Mouse (Mus musculus) small intestine, adult 2 months (tissue): ENCODE data around the gene Tkt. TPM values are rescaled to one million over a fixed set of nuclear protein-coding genes. Genes with fewer than 3 reads are reported as not detected.

Experiments
- H3K27ac ChIP-seq: fragments of 200-500 bp; 2 replicates; pipeline ENCODE4 v1.5.1; 2012; ENCODE audit warnings: low read depth, low read length, control low read depth, inconsistent platforms; ENCODE audit not compliant: insufficient read depth
- H3K27me3 ChIP-seq: fragments of 200-500 bp; 2 replicates; pipeline ENCODE4 v1.6.1; 2012; ENCODE audit warnings: mild to moderate bottlenecking, moderate library complexity, low read length, inconsistent platforms; ENCODE audit not compliant: control insufficient read depth, insufficient read depth
- H3K36me3 ChIP-seq: fragments of 200-500 bp; 2 replicates; pipeline ENCODE4 v1.6.1; 2012; ENCODE audit warnings: mild to moderate bottlenecking, low read length, control low read depth, inconsistent platforms; ENCODE audit not compliant: control insufficient read depth, insufficient read depth
- H3K4me1 ChIP-seq: fragments of 200-500 bp; 2 replicates; pipeline ENCODE4 v1.6.1; 2012; ENCODE audit warnings: low read length, inconsistent platforms, mixed read lengths; ENCODE audit not compliant: control insufficient read depth, insufficient read depth, insufficient read length
- H3K4me3 ChIP-seq: fragments of 200-500 bp; 2 replicates; pipeline ENCODE4 v1.5.1; 2012; ENCODE audit warnings: low read depth, mild to moderate bottlenecking, control low read depth, inconsistent platforms, low read length, moderate library complexity
- CTCF ChIP-seq: fragments of 200-500 bp; IDR thresholded peaks from 2 replicates; pipeline ENCODE4 v1.5.1; 2012; ENCODE audit warnings: low read depth, mild to moderate bottlenecking, control low read depth, inconsistent platforms, low read length, moderate library complexity, mixed read lengths; ENCODE audit not compliant: insufficient replicate concordance, insufficient read length; ENCODE audit errors: extremely low read depth
- POLR2A ChIP-seq: fragments of 200-500 bp; IDR thresholded peaks from 2 replicates; pipeline ENCODE4 v1.6.1; 2012; ENCODE audit warnings: low read depth, mild to moderate bottlenecking, control low read depth, inconsistent platforms, low read length, moderate library complexity
- WGBS: fragments of 180-500 bp; shearing (Covaris S2); methylation state at CpG from one replicate; pipeline ENCODE4 v1.1.7; 2018; 5-methylcytosine and 5-hydroxymethylcytosine counted together
- polyA plus RNA-seq: library from polyadenylated mRNA; depleted of rRNA; stranded (reverse); fragments of >200 nt; gene quantifications from 2 replicates; pipeline ENCODE4 v1.2.3, GENCODE M21; 2012

Gene Tkt
- polyA plus RNA-seq, 1 experiment, result 364 TPM

GRCm38 (mm10) chr14:30593279-30594091, 45.3 kb downstream of the Tkt start:
- H3K36me3 ChIP-seq, result peaks cover 29% of the 10 kb centered on the region
- 52% methylated on average over 11 of the region's 11 CpGs for WGBS
- H3K4me3 ChIP-seq, result no peak overlapping the region
- peaks cover 18% of the 10 kb centered on the region for H3K4me1 ChIP-seq
- TF ChIP-seq POLR2A, result no peak
- no peak for TF ChIP-seq CTCF
- no peaks in the 10 kb centered on the region for H3K27me3 ChIP-seq
- H3K27ac ChIP-seq, result peak overlapping the region; percentile 52

GRCm38 (mm10) chr14:30594092-30594695, 46.0 kb downstream of the Tkt start:
- Histone ChIP-seq H3K4me1 (peaks cover 18% of the 10 kb centered on the region), H3K36me3 (peaks cover 36% of the 10 kb centered on the region), H3K4me3 (no peak overlapping the region), H3K27ac (peak overlapping the region; percentile 52), H3K27me3 (no peaks in the 10 kb centered on the region)
- 87% methylated on average over 7 of the region's 7 CpGs for WGBS
- no peak for TF ChIP-seq POLR2A

GRCm38 (mm10) chr14:30595576-30596313, 47.6 kb downstream of the Tkt start:
- peaks cover 18% of the 10 kb centered on the region for H3K4me1 ChIP-seq
- H3K27me3 ChIP-seq, result no peaks in the 10 kb centered on the region
- H3K4me3 ChIP-seq, result no peak overlapping the region
- TF ChIP-seq POLR2A, result no peak
- no peak for TF ChIP-seq CTCF
- 66% methylated on average over 8 of the region's 8 CpGs for WGBS
- peaks cover 49% of the 10 kb centered on the region for H3K36me3 ChIP-seq
- H3K27ac ChIP-seq, result no peak overlapping the region

- no peak overlapping the region for H3K4me3 ChIP-seq
Observed at GRCm38 (mm10) chr14:30596407-30596806, 48.2 kb downstream of the Tkt start.

GRCm38 (mm10) chr14:30597142-30597541, 49.0 kb downstream of the Tkt start:
- Histone ChIP-seq H3K27me3 (no peaks in the 10 kb centered on the region), H3K36me3 (peaks cover 63% of the 10 kb centered on the region), H3K4me1 (peaks cover 18% of the 10 kb centered on the region), H3K4me3 (no peak overlapping the region), H3K27ac (no peak overlapping the region)
- TF ChIP-seq CTCF (no peak), POLR2A (no peak)
- WGBS, result 25% methylated on average over 2 of the region's 2 CpGs

More at GRCm38 (mm10) chr14:30596407-30596806, 48.2 kb downstream of the Tkt start:
- H3K36me3 ChIP-seq, result peaks cover 56% of the 10 kb centered on the region
- H3K27ac ChIP-seq, result no peak overlapping the region
- H3K4me1 ChIP-seq, result peaks cover 18% of the 10 kb centered on the region
- no peaks in the 10 kb centered on the region for H3K27me3 ChIP-seq
- no peak for TF ChIP-seq CTCF
- TF ChIP-seq POLR2A, result no peak
- 30% methylated on average over 3 of the region's 3 CpGs for WGBS

- H3K4me3 ChIP-seq, result no peak overlapping the region
- no peak for TF ChIP-seq POLR2A
- TF ChIP-seq CTCF, result no peak
Observed at GRCm38 (mm10) chr14:30606817-30607216, 58.7 kb downstream of the Tkt start.

GRCm38 (mm10) chr14:30607696-30608095, 59.5 kb downstream of the Tkt start:
- no peaks in the 10 kb centered on the region for H3K27me3 ChIP-seq
- H3K4me1 ChIP-seq, result peaks cover 19% of the 10 kb centered on the region
- H3K27ac ChIP-seq, result peak overlapping the region; percentile 67
- peaks cover 52% of the 10 kb centered on the region for H3K36me3 ChIP-seq
- no peak for TF ChIP-seq POLR2A
- TF ChIP-seq CTCF, result no peak
- H3K4me3 ChIP-seq, result no peak overlapping the region
- WGBS, result 58% methylated on average over 4 of the region's 4 CpGs

More at GRCm38 (mm10) chr14:30606817-30607216, 58.7 kb downstream of the Tkt start:
- Histone ChIP-seq H3K27ac (no peak overlapping the region), H3K27me3 (no peaks in the 10 kb centered on the region), H3K4me1 (peaks cover 10% of the 10 kb centered on the region), H3K36me3 (peaks cover 61% of the 10 kb centered on the region)
- WGBS, result 86% methylated on average over 5 of the region's 5 CpGs
